Mouse (Mus musculus) testis, adult 2 months (tissue): ENCODE results near the gene Akap2. TPM values are rescaled to one million over a fixed set of nuclear protein-coding genes. Genes with fewer than 3 reads are reported as not detected.

Source experiments
- H3K27ac ChIP-seq: fragments of 200-500 bp; 2 replicates; pipeline ENCODE4 v1.5.1; 2012; ENCODE audit warnings: low read depth, low read length; ENCODE audit not compliant: control insufficient read depth, insufficient read depth
- H3K27me3 ChIP-seq: fragments of 200-500 bp; 2 replicates; pipeline ENCODE4 v1.6.1; 2012; ENCODE audit warnings: mild to moderate bottlenecking, low read length, moderate library complexity; ENCODE audit not compliant: control insufficient read depth, insufficient read depth
- H3K36me3 ChIP-seq: fragments of 200-500 bp; 2 replicates; pipeline ENCODE4 v1.6.1; 2012; ENCODE audit warnings: mild to moderate bottlenecking, low read length; ENCODE audit not compliant: control insufficient read depth, insufficient read depth
- H3K4me1 ChIP-seq: fragments of 200-500 bp; 2 replicates; pipeline ENCODE4 v1.6.1; 2012; ENCODE audit warnings: low read length; ENCODE audit not compliant: control insufficient read depth, insufficient read depth
- H3K4me3 ChIP-seq: fragments of 200-500 bp; 2 replicates; pipeline ENCODE4 v1.5.1; 2012; ENCODE audit warnings: low read depth, mild to moderate bottlenecking, low read length, moderate library complexity, mixed read lengths; ENCODE audit not compliant: control insufficient read depth
- CTCF ChIP-seq: fragments of 200-500 bp; IDR thresholded peaks from 2 replicates; pipeline ENCODE4 v1.5.1; 2012; ENCODE audit warnings: low read depth, mild to moderate bottlenecking, inconsistent platforms, low read length, moderate library complexity; ENCODE audit not compliant: control insufficient read depth, insufficient read depth, insufficient replicate concordance
- POLR2A ChIP-seq: fragments of 200-500 bp; IDR thresholded peaks from 2 replicates; pipeline ENCODE4 v1.6.1; 2012; ENCODE audit warnings: low read depth, mild to moderate bottlenecking, inconsistent platforms, low read length, moderate library complexity; ENCODE audit not compliant: control insufficient read depth
- polyA plus RNA-seq: library from polyadenylated mRNA; depleted of rRNA; stranded (reverse); fragments of >200 nt; gene quantifications from 2 replicates; pipeline ENCODE4 v1.2.3, GENCODE M21; 2012

Gene Akap2
- polyA plus RNA-seq, 1 experiment, result 18.1 TPM

- TF ChIP-seq CTCF (no peak), POLR2A (no peak)
- Histone ChIP-seq H3K4me3 (no peak overlapping the region), H3K36me3 (no peaks in the 10 kb centered on the region), H3K4me1 (no peaks in the 10 kb centered on the region), H3K27ac (no peak overlapping the region), H3K27me3 (no peaks in the 10 kb centered on the region)
These were observed 179.2 kb downstream of the Akap2 start for GRCm38 (mm10) chr4:57896631-57897030.

GRCm38 (mm10) chr4:57901210-57901609 is 183.8 kb downstream of the Akap2 start:
- Histone ChIP-seq H3K4me3 (no peak overlapping the region), H3K36me3 (no peaks in the 10 kb centered on the region), H3K4me1 (no peaks in the 10 kb centered on the region; the same call in none of the 2 replicates), H3K27me3 (no peaks in the 10 kb centered on the region), H3K27ac (no peak overlapping the region)
- TF ChIP-seq CTCF (peak; percentile 69; the same call in 1 of the 2 replicates), POLR2A (no peak)

- Histone ChIP-seq H3K27me3 (no peaks in the 10 kb centered on the region), H3K36me3 (no peaks in the 10 kb centered on the region), H3K4me3 (no peak overlapping the region), H3K27ac (no peak overlapping the region), H3K4me1 (no peaks in the 10 kb centered on the region; the same call in none of the 2 replicates)
- TF ChIP-seq POLR2A (no peak), CTCF (no peak)
These were observed 185.2 kb downstream of the Akap2 start for GRCm38 (mm10) chr4:57902619-57903018.

GRCm38 (mm10) chr4:57904211-57904610 is 186.8 kb downstream of the Akap2 start:
- Histone ChIP-seq H3K36me3 (no peaks in the 10 kb centered on the region), H3K4me1 (no peaks in the 10 kb centered on the region; the same call in none of the 2 replicates), H3K27me3 (no peaks in the 10 kb centered on the region), H3K27ac (no peak overlapping the region), H3K4me3 (no peak overlapping the region)
- TF ChIP-seq POLR2A, result no peak
- TF ChIP-seq CTCF, result peak; percentile 81; the same call in 1 of the 2 replicates

GRCm38 (mm10) chr4:57904638-57905037 is 187.2 kb downstream of the Akap2 start:
- no peak for TF ChIP-seq CTCF
- TF ChIP-seq POLR2A, result no peak
- H3K36me3 ChIP-seq, result no peaks in the 10 kb centered on the region
- H3K27ac ChIP-seq, result no peak overlapping the region

DNA sequence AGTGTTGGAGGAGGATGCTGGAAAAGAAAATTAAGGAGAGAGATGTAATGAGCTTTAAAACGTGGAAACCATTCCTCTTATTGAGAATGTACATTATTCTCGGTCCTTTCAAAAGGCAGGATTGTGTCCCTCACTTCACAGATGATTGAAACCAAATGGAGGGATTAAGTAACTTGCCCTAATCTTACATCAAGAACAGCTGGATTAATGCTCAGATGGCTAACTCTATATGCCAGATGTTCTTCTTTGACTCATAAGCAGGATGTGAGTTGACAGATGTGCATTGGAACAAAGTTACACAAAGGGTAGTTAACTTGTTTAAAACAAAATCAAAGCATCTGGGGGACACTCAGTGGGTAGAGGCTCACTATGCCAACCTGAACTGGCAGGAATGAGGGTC is 189.3 kb downstream of the Akap2 start:
- no peaks in the 10 kb centered on the region; the same call in none of the 2 replicates for H3K4me1 ChIP-seq
- H3K4me3 ChIP-seq, result no peak overlapping the region
- TF ChIP-seq CTCF (no peak), POLR2A (no peak)
- no peaks in the 10 kb centered on the region for H3K36me3 ChIP-seq
- no peaks in the 10 kb centered on the region for H3K27me3 ChIP-seq
- H3K27ac ChIP-seq, result no peak overlapping the region

More at GRCm38 (mm10) chr4:57904638-57905037, 187.2 kb downstream of the Akap2 start:
- H3K4me3 ChIP-seq, result no peak overlapping the region
- no peaks in the 10 kb centered on the region for H3K27me3 ChIP-seq
- H3K4me1 ChIP-seq, result no peaks in the 10 kb centered on the region; the same call in none of the 2 replicates

GRCm38 (mm10) chr4:57908860-57909259 is 191.4 kb downstream of the Akap2 start:
- Histone ChIP-seq H3K27me3 (no peaks in the 10 kb centered on the region), H3K4me3 (no peak overlapping the region), H3K36me3 (no peaks in the 10 kb centered on the region), H3K27ac (no peak overlapping the region), H3K4me1 (no peaks in the 10 kb centered on the region; the same call in 1 of the 2 replicates)
- no peak for TF ChIP-seq POLR2A
- no peak for TF ChIP-seq CTCF

GRCm38 (mm10) chr4:57913021-57913420 is 195.6 kb downstream of the Akap2 start:
- Histone ChIP-seq H3K27ac (no peak overlapping the region), H3K4me3 (no peak overlapping the region), H3K36me3 (no peaks in the 10 kb centered on the region), H3K4me1 (peaks cover 17% of the 10 kb centered on the region), H3K27me3 (no peaks in the 10 kb centered on the region)
- TF ChIP-seq CTCF, result no peak
- TF ChIP-seq POLR2A, result no peak
